Mouse (Mus musculus) layer of hippocampus, adult 18-20 months (tissue): ENCODE measurements around the gene Abhd14a. TPM values are rescaled to one million over a fixed set of nuclear protein-coding genes. Genes with fewer than 3 reads are reported as not detected.
A peak's percentile ranks its signal among the peaks of the same experiment; 100 is the strongest.
"Not testable (repeated sequence)": the region's sequence is repeated elsewhere in the genome, so short reads cannot be mapped to it uniquely, and the experiment has no call there.

Source experiments
- DNase-seq, 2 experiments: peaks; one replicate each; pipeline ENCODE4 v3.0.0; 2022; ENCODE audit warnings: low spot score in 2 of 2
- long read RNA-seq: library from polyadenylated mRNA; stranded (forward); transcript quantifications from one replicate; pipeline ENCODE4 v2.0.0, GENCODE M21; 2021
- total RNA-seq, 2 experiments: library from RNA; stranded (reverse); gene quantifications; 2 replicates each; pipeline ENCODE4 v1.2.3; 2021

Abhd14a gene
- total RNA-seq = 10 to 100 TPM; 32.1 to 34.9 TPM
- long read RNA-seq, partial matches to known transcripts = 1 of 25 reads
- long read RNA-seq, other reads (novel, unspliced or antisense) = 21 of 25 reads

DNA sequence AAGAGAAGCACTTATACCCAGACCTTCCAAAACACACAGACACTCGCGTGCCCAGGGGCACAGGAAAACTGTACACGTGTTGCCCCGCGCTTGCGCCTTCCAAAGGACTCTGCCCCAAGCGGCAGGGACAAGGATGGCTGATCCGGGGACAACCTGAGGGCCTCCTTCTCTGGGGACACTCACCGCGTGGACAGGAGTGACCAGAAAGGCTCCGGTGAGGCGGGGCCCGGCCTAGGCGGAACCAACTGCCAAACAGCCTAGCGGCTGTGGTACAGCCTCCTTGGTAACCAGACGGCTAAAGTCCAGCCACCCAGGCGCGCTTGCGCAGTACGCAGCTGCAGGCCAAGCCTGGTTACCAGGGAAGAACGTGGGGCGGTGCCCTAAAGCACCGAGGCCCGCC lies at the start of gene Abhd14a, which contains the start of gene Abhd14b:
Gene Abhd14a (minus strand): TSS at position 331 of the 400 bp plus-strand sequence.
Gene Abhd14b (plus strand): TSS at position 112 of the 400 bp plus-strand sequence.
- DNase-seq = peak; percentile 92 to 95

DNA sequence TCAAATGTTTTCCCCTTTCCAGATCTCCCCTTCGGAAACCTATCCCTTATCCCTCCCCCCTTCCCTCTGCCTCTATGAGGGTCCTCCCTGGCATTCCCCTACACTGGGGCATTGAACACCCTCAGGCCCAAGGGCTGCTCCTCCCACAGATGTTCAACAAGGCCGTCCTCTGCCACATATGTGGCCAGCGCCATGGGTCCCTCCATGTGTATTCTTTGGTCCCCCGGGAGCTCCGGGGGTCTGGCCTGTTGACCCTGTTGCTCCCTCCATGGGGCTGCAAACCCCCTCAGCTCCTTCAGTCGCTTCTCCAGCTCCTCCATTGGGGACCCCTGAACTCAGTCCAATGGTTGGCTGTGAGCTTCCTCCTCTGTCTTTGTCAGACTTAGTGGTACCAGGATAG lies 40.1 kb upstream of the Abhd14a start:
- not testable (repeated sequence) for DNase-seq

DNA sequence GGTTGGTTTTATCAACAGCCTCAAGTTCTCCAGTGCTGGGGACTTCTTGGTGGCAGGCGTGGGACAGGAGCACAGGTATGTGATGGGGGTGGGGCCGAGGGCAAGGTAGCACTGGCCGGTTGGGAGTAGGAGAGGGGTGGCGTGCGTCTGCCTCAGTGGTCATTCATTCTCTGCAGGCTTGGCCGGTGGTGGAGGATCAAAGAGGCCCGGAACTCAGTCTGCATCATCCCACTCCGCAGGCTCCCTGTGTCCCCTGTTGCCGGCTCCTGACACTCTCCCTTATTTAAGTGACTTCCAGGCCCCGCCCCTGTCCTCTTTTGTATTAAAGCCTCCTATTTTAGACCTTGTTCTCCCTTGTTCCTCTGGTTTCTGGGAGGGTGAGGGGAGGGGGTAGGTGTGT lies 37.6 kb upstream of the Abhd14a start:
- no peak for DNase-seq

DNA sequence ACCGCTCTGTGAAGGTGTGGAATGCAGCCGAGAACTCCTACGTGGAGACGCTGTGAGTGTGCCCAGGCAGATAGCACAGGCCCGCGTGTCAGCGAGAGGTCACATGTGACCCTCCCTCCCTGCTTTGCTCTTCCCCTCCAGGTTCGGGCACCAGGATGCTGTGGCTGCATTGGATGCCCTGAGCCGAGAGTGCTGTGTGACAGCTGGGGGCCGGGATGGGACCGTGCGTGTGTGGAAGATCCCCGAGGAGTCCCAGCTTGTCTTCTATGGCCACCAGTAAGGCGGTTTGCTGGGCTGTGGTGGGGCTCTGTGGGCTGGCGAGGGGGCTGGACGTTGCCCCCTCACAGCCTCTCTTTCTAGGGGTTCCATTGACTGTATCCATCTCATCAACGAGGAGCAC lies 36.1 kb upstream of the Abhd14a start:
- no peak for DNase-seq

DNA sequence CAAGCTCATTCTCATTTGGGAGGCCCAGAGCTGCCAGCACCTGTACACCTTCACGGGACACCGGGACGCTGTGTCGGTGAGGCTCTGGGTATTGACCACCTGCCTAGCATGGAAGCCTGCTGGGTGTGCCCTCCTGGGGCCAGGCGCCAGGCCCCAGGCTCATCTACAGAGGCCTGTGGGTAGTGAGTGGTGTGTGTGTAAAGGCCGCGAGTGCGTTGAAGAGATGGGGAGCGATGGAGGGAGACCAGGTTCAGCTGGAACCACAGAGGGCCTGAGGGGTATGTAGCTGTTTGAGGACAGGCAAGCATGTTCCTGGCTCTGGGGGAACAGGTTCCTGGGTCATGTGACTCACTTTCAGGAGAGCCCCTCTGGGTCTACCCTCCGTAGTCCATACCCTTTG lies 35.7 kb upstream of the Abhd14a start:
- no peak for DNase-seq

DNA sequence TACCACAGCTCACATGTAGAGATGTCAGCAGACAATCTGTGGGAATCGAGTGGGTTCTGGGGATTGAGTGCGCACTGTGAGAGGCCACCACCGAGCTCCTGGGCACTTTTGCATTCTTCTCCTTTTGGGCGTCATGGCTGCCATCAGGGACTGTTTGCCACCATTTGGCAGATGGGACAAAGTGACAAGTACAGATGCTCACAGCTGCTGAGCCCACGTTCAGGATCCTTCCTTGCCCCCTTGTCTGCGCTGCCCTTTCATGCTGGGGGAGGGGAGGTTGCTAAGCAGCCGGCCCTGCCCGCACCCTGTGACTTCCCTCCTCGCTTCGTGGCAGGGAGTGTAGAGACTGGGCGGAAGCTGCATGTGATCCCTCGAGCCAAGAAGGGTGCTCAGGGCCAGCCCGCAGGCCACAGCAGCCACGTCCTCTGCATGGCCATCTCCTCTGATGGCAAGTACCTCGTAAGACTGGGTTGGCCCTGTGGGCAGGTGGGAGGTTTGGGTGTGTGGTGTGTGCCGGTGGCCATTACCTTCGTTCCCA lies 35.2 kb upstream of the Abhd14a start:
- DNase-seq = no peak

DNA sequence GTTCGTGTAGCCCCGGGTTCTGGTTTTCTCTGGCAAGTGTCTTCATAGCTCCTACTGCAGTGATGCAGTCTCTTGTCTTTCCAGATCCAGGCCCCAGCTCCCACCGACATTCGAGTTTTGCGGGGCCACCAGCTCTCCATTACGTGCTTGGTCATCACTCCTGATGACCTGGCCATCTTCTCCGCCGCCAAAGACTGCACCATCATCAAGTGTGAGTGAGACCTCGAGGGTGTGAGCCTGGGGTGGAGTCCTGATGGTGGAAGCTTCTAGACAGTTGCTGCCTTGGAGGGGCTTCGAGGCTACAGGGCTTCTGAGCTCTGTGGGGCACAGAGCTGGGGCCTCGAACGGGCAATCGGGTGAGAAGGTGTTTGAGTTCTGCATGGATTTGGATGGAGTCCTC lies 34.2 kb upstream of the Abhd14a start:
- no peak for DNase-seq

DNA sequence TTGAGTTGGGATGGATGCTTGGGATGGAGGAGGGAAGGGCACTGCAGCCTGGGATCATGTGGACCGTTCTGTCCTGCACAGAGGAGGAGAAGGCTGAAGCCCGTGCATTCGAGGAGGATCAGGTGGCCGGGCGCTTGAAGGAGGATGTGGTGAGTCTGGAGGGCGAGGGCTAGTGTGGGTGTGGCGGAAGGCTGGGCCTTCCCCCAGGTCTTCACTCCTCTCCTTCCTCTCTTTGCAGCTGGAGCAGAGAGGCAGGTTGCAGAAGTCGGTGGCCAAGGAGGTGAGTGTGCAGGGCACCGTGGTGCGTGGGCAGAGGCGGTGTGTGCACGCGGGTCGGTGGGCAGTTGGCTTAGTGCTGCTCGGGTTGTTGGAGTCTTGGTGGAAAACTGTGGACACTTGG lies 33.6 kb upstream of the Abhd14a start:
- DNase-seq = no peak

DNA sequence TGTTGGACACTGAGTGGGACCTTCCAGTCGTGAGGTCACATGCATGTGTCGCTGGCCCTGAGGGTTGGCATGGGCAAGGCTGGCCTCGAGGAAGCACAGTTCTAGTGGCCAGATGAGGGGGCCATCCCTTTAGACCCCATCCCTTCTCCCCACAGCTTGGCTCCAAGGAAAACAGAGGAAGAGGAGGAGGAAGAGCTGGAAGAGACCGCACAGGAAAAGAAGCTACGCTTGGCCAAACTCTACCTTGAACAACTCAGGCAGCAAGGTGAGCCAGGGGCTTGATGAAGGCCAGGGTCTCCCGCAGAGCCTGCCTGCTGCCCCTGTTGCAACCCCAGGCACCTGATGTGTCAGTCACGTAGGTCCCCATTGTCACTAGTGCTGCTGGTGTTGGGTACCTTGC lies 33.1 kb upstream of the Abhd14a start:
- DNase-seq = no peak

DNA sequence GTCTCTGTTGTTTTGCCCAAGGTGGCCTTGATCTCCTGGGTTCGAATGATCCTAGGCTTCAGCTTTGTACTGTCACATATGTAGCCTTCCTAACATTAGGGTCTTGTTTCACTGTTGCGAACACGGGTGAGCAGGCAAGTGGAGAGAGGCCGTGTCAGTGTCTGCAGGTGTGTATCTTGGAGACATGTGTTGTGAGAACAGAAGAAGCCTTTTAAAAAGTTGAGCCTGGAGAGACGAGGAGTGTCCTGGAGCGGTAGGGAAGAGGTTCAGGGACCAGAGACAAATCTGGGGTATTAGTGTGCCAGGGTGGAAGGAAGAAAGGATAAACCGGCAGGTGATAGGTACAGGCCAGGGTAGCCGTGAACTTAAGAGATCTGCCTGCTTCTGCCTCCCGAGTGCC lies 30.6 kb upstream of the Abhd14a start:
- DNase-seq = peak in 1 of 2 experiments; percentile 0

DNA sequence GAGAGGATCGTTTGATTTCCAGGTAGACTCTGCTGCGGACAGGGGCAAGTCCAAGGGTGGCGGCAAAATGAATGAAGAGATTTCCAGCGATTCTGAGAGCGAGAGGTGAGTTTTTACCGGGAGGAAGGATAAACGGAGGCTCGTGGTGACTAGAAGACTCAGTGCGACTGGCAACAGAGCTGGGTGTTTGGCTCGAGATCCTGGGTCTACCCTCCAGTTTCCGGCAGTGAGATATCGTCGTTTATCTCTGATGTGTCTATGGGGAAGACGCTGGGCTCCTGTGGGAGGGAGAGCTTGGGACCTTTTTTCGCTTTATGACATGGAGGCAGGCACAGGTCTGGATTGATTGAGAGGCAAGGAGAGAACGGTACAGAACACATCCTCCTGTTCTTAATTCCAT lies 30.2 kb upstream of the Abhd14a start:
- DNase-seq = no peak

DNA sequence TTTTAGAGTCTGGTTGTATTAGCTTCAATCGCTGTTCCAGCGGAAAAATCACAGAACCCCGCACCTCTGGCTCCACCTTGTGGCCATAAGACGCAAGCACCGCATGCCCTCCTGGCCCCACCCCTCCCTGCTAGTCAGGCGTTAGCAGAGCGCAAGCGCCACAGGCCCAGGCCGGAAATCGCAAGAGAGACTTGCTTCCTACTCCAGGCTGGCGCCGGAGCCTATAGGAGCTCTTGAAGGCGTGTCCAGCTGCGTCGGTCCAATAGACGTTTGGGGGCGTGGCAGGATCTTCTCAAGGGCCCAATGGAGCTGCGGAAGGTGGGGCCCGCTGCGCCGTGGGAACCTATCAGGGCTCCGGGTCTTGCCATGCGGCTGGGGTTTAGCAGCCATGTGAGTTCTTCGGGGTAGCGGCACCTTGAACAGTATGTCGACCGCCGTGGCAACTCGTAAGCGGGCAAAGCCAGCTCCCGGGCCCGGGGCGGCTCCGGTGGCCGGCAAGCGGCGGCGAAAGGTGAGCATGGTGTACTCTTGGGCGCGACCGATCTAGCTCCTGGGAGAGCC lies 29.5 kb upstream of the Abhd14a start, which contains the start of gene Parp3:
Gene Parp3 (minus strand): TSS at position 26 of the 561 bp plus-strand sequence.
- peak; percentile 100 for DNase-seq

DNA sequence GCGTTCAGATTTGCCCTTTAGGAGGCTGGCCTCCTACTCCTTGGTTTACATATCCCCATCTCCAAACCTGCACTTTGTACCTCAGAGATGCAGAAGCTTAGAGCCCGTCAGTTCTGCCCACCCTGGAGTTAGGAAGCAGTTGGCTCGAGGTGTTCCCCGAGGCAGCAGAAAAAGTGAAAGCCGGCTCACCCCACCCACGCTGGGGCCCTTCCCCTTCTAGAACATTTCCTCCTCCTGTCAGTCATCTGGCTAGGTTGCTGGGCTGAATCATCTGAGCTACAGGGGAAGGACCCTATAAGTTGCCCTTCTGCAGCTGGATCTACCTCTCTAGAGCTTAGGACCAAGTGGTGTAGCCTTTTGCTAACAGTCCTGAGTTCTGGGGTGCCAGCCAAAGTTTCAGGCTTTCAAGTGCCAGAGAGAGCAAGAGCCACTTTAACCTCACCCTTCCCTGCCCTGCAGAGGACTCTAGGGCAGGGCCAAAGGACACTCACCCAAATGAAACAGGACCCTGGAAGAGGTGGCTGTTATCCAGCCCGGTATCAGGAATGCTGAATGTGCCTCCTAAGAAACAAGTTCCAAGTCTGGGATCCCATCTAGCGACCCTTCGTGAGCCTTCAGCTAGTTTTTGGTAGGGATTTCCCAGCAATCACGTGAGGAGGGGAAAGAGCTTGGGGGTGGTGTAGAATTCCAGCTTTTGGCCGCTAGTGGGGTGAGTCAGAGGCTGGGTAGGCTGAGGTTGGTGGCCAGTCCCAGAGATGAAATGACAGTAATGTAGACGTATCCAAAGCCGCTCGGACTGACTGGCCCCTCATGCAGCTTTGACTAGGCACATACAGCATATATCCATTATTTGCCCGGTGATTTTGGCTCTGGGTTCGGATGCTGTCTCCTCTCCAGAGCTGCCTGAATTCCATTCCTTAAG lies 28.8 kb upstream of the Abhd14a start:
- peak in 1 of 2 experiments; percentile 28 for DNase-seq

DNA sequence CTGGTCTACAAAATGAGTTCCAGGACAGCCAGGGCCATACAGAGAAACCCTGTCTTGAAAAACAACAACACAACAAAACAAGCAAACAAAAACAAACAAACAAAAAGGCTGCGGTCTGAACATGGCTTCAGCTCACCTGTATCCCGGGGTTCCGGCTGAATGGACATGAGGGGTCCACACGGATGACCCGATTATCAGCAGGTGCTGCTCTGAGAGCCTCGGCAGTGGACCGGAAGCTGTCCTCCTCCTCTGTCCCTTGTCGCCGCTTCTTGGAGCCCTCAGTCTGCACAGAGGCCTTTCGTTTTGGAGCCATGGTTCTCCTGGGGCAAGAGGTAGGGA lies 28.2 kb upstream of the Abhd14a start, which contains the start of gene Rrp9:
Gene Rrp9 (plus strand): TSS at position 301 of the 339 bp plus-strand sequence.
- DNase-seq = no peak

DNA sequence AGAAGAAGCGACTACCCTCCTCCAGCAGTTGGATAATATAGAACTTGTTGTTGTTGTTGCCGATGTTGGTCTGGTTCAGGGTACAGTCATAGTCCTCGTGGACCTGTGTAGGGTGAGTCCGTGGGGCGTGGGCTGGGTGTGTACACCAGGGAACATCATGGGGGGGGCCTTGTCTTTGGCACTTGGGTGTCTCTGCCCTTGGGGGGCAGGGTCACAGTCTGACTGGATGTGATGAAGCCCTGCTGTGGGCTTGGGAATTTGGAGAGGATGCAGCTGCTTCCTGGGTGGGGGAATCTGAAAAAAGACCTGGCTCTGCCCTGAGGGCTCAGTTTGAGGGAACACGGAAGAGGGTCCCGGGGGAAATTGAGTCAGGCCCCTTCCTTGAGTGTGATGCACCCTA lies 27.6 kb upstream of the Abhd14a start:
- DNase-seq = no peak

DNA sequence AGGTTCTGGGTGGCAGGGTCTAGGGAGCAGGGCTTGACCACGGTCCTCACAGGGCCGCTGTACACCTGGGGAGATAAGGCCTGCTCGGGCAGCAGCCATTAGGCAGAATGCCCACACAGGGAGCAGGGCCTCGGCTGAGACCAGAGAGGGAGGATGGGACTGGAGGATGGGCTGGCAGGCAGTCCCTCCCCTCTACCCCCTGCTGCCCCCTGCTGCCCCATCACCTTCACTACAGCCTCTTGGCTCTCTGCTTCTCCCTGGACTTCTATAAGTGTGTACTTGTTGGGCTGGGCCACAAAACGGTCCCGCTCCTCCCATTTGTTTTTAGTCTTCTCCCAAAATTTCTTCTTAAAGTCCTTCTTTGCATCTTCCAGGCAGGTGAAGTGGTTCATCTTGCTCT lies 27.0 kb upstream of the Abhd14a start:
- peak in 1 of 2 experiments; percentile 58 for DNase-seq

DNA sequence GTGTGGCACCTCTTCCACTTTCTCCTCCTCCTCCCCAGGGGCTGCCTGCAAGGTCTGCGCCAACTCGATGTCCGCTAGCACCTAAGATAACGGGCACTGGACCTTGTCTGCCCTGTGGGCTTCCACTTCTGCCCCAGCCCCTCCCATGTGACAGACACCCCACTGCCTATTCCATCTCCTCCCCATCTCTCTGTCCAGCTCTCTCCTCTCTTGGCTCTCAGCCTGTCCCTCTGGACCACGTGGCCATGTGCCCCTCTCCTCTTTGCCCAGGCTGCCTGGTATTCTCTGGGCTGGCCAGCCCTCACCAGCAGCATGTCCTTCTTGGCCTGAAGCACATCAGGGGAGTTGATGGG lies 26.3 kb upstream of the Abhd14a start:
- DNase-seq = peak in 1 of 2 experiments; percentile 6

DNA sequence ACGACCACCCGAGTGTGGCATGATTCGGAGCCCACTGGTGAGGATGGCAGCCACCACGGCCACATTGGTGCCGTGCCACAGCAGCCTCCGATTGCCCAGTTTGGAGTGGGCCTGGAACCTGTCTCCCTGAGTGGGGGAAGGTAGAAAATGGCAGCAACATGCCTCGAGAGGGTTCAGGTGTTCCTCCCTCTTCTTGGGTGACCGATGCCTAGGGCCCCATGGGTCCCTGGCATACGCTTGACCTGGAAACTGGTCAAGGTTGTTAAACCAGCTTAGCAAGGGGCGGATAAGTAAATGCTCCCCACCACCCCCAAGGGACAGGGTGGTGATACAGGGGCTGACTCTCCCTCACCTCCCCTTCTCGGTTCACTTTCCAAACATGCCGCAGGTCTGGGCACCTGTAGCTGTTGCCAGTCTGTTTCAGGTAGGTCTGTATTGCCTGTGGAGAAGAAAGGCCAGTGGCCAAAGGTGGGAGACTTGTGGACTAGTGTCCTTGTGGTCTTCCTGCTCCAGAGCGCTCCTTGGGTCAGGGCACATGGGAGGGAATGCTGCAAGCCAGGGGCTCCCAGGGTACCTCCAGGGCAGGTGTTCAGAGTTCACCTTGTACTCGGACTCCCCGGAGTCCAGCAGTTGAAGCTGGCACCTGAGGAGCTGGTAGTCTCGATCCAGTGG lies 25.7 kb upstream of the Abhd14a start:
- peak in 1 of 2 experiments; percentile 1 for DNase-seq

DNA sequence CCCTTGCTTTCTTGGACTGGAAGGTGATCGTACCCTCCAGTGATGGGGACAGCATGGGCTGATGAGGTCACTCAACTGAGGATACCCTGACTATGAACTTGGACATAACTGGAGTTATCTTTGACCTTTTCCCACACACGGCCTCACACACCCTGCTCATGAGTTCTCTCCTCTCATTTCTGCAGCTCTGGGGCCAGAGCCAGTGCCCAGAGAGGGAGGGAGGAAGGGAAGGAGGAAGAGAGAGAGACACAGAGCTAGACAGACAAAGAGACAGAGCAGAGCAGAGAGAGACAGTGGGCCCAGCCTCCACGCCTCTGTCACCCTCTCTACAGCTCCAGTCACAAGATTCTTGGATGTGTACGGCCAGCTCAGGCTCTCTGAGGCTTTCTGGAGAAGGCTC lies 24.8 kb upstream of the Abhd14a start:
- no peak for DNase-seq

DNA sequence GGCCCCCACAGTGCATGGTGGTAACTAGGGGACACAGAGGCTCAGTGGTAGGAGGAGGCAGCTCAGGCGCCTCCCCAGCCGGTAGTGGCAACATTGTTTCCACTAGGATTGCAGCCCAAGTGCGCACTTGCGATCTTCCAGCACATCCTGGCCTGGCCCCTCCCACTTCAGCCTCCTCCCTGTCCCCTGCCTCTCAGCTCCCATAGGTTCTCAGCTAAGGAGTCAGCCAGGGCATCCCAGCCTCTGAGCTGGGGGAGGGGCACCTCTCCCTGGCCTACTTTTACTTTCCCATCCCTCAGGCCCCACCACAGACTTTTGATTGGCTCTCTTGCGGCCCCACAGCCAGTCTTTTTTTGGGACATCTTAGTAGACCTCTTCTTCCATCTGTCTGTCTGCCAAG lies 24.4 kb upstream of the Abhd14a start:
- no peak for DNase-seq

DNA sequence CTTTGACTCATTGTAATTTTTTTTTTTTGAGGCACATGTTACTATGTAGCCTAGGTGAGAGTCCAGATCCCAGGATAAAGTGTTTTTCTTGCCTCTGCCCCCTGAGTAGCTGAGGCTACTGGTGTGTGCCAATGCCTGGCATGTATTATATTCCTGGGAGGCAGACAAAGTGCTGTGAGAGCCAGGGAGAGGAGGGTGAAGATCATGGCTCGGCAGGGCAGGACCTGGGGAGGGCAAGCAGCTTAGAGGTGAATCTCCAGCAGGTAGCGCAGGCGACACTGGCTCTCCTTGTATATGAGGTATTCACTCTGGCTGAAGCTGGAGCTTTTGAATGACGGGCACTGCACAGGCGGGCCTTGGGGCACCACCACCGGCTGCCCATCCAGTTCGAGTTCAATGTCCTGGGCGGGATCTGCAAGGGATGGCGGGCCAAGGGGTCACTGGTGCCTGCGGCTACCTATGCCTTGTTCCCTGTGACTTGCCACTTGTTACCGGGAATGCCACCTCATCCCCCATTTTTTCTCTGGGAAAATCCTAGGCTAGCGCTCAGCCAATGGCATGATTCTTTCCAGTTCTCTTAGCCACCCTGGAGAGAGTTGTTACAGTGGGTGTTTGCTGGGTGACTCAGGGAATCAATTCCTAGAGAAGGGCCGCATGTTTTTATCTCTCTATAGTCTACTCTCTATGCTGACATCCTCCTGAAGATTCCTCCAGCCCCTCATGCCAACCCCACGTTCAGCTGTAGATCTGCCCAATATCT lies 23.7 kb upstream of the Abhd14a start:
- DNase-seq = no peak
